Mouse (Mus musculus) lung, postnatal 36 days (tissue): Measurements from ENCODE around the gene Trp53i13.

Source experiments
- DNase-seq: peaks from one replicate; pipeline ENCODE4 v3.0.0; 2022; ENCODE audit warnings: mixed read lengths

Trp53i13 gene

GRCm38 (mm10) chr11:77507426-77507825 is 8.4 kb downstream of the Trp53i13 start:
- no peak for DNase-seq

- DNase-seq: no peak
Measured at GRCm38 (mm10) chr11:77506941-77507340, 8.8 kb downstream of the Trp53i13 start.

- DNase-seq: no peak
Measured at GRCm38 (mm10) chr11:77506273-77506672, 9.5 kb downstream of the Trp53i13 start.

GRCm38 (mm10) chr11:77505291-77505980 is 10.3 kb downstream of the Trp53i13 start:
- no peak for DNase-seq

GRCm38 (mm10) chr11:77504377-77504776 is 11.4 kb downstream of the Trp53i13 start:
- no peak for DNase-seq

GRCm38 (mm10) chr11:77503511-77503910 is 12.3 kb downstream of the Trp53i13 start:
- peak; percentile 50 for DNase-seq

GRCm38 (mm10) chr11:77502481-77502880 is 13.3 kb downstream of the Trp53i13 start:
- DNase-seq: no peak

GRCm38 (mm10) chr11:77501971-77502370 is 13.8 kb downstream of the Trp53i13 start:
- DNase-seq: no peak

GRCm38 (mm10) chr11:77501392-77501791 is 14.4 kb downstream of the Trp53i13 start:
- DNase-seq: peak; percentile 92

- peak; percentile 16 for DNase-seq
Measured at GRCm38 (mm10) chr11:77500361-77501325, 15.1 kb downstream of the Trp53i13 start.

GRCm38 (mm10) chr11:77499354-77499753 is 16.4 kb downstream of the Trp53i13 start:
- DNase-seq: no peak

- DNase-seq: no peak
Measured at GRCm38 (mm10) chr11:77498261-77499139, 17.3 kb downstream of the Trp53i13 start.

- DNase-seq: peak; percentile 82
Measured at GRCm38 (mm10) chr11:77497851-77498250, 17.9 kb downstream of the Trp53i13 start.

- peak; percentile 93 for DNase-seq
Measured at GRCm38 (mm10) chr11:77497341-77497756, 18.4 kb downstream of the Trp53i13 start.

- DNase-seq: no peak
Measured at GRCm38 (mm10) chr11:77495507-77495906, 20.3 kb downstream of the Trp53i13 start.

GRCm38 (mm10) chr11:77494782-77495181 is 21.0 kb downstream of the Trp53i13 start:
- no peak for DNase-seq

- DNase-seq: no peak
Measured at GRCm38 (mm10) chr11:77494344-77494676, 21.5 kb downstream of the Trp53i13 start.

- DNase-seq: peak; percentile 44
Measured at GRCm38 (mm10) chr11:77493512-77494343, 22.1 kb downstream of the Trp53i13 start, which contains the start of gene Git1. Gene Git1, plus strand, starts transcription at chr11:77493562.

- DNase-seq: peak; percentile 97
Measured at GRCm38 (mm10) chr11:77492911-77493332, 22.9 kb downstream of the Trp53i13 start.

GRCm38 (mm10) chr11:77492311-77492871 is 23.4 kb downstream of the Trp53i13 start:
- DNase-seq: no peak
